Mouse (Mus musculus): ENCODE results near the gene 2310034G01Rik. TPM values are rescaled to one million over a fixed set of nuclear protein-coding genes. Genes with fewer than 3 reads are reported as not detected.
A peak's percentile ranks its signal among the peaks of the same experiment; 100 is the strongest.

2310034G01Rik gene
- polyA plus RNA-seq, 1 experiment from 2014 or later = 1.5 TPM

- peaks cover 54% of the 10 kb centered on the region for H3K27me3 ChIP-seq
- ATAC-seq (ENCODE audit: low FRiP score) = no peak
- no peak overlapping the region for H3K4me3 ChIP-seq
- H3K9ac ChIP-seq = no peak overlapping the region
- peaks cover 14% of the 10 kb centered on the region for H3K36me3 ChIP-seq
- H3K4me2 ChIP-seq (replicated peaks) = no peak overlapping the region
- no peak overlapping the region for H3K27ac ChIP-seq
- 78% methylated on average over 16 of the region's 16 CpGs for WGBS
- no peaks in the 10 kb centered on the region for H3K9me3 ChIP-seq (replicated peaks)
- peaks cover 26% of the 10 kb centered on the region for H3K4me1 ChIP-seq
Observed at GRCm38 (mm10) chr19:46307781-46308180, 42.3 kb downstream of the 2310034G01Rik start.

DNA sequence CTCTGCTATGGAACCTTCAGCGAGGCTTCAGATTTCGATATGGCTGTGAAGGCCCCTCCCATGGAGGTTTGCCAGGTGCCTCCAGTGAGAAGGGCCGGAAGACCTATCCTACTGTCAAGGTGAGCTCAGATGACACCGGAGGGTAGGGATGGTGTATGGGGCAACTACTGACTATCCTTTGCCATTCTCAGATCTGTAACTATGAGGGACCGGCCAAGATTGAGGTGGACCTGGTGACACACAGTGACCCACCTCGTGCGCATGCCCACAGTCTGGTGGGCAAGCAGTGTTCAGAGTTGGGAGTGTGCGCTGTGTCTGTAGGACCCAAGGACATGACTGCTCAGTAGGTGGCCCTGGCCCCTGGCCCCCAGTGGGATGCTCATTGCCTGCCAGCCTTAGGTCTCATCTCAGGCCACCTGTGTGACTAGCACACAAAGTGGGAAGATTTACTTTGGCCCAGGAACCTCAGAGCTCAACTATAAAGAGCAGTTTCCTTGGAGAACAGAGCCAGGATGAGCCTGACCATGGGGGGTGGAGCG, 43.3 kb downstream of the 2310034G01Rik start:
- Histone ChIP-seq H3K4me2 (replicated peaks) (no peak overlapping the region), H3K9me3 (replicated peaks) (no peaks in the 10 kb centered on the region), H3K9ac (no peak overlapping the region), H3K36me3 (peaks cover 10% of the 10 kb centered on the region; the same call in 1 of the 2 replicates), H3K27ac (no peak overlapping the region), H3K4me1 (peaks cover 26% of the 10 kb centered on the region), H3K27me3 (peaks cover 47% of the 10 kb centered on the region), H3K4me3 (no peak overlapping the region)
- 88% methylated on average over 9 of the region's 9 CpGs for WGBS
- ATAC-seq (ENCODE audit: low FRiP score) = no peak

DNA sequence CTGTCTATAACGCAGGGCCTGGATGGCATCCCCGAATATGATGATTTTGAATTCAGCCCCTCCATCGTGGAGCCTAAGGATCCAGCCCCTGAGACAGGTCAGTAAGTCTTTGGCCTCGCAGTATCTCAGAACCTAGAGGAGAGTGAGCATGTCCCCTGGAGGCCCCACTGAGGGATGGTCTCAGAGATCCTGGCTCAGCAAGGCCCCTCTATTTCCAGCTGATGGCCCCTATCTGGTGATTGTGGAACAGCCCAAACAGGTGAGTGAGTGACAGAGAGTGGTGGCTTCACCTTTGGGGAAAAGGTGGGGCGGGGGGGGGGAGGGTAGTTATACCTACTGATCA, 43.9 kb downstream of the 2310034G01Rik start:
- H3K4me2 ChIP-seq (replicated peaks) = peak overlapping the region; percentile 88
- H3K27me3 ChIP-seq = peaks cover 44% of the 10 kb centered on the region
- 54% methylated on average over 5 of the region's 5 CpGs for WGBS
- H3K36me3 ChIP-seq = peaks cover 6% of the 10 kb centered on the region; the same call in 1 of the 2 replicates
- H3K9ac ChIP-seq = peak overlapping the region; percentile 29; the same call in 1 of the 2 replicates
- H3K4me1 ChIP-seq = peaks cover 26% of the 10 kb centered on the region
- ATAC-seq (ENCODE audit: low FRiP score) = no peak
- no peaks in the 10 kb centered on the region for H3K9me3 ChIP-seq (replicated peaks)
- peak overlapping the region; percentile 39; the same call in 1 of the 2 replicates for H3K4me3 ChIP-seq
- H3K27ac ChIP-seq = no peak overlapping the region

- H3K27ac ChIP-seq = no peak overlapping the region
- peaks cover 26% of the 10 kb centered on the region for H3K4me1 ChIP-seq
- peaks cover 38% of the 10 kb centered on the region for H3K27me3 ChIP-seq
- peak overlapping the region; percentile 39 for H3K4me3 ChIP-seq
- peak; percentile 29 for ATAC-seq (ENCODE audit: low FRiP score)
- 0 out of 2 replicates have a peak, but pooled peaks cover under 1% of the 10 kb centered on the region for H3K36me3 ChIP-seq
- H3K9ac ChIP-seq = peak overlapping the region; percentile 29
- under 1% methylated on average over 41 of the region's 43 CpGs for WGBS
- no peaks in the 10 kb centered on the region for H3K9me3 ChIP-seq (replicated peaks)
- H3K4me2 ChIP-seq (replicated peaks) = peak overlapping the region; percentile 88
Observed at GRCm38 (mm10) chr19:46305432-46306267, 44.5 kb downstream of the 2310034G01Rik start.

GRCm38 (mm10) chr19:46304908-46305333, 45.2 kb downstream of the 2310034G01Rik start:
- Histone ChIP-seq H3K4me2 (replicated peaks) (peak overlapping the region; percentile 88), H3K27me3 (peaks cover 38% of the 10 kb centered on the region), H3K27ac (no peak overlapping the region), H3K4me1 (peaks cover 26% of the 10 kb centered on the region), H3K4me3 (peak overlapping the region; percentile 39), H3K9me3 (replicated peaks) (no peaks in the 10 kb centered on the region), H3K36me3 (no peaks in the 10 kb centered on the region), H3K9ac (peak overlapping the region; percentile 29)
- ATAC-seq (ENCODE audit: low FRiP score) = peak; percentile 27; the same call in 1 of the 2 replicates
- 1% methylated on average over 33 of the region's 34 CpGs for WGBS

DNA sequence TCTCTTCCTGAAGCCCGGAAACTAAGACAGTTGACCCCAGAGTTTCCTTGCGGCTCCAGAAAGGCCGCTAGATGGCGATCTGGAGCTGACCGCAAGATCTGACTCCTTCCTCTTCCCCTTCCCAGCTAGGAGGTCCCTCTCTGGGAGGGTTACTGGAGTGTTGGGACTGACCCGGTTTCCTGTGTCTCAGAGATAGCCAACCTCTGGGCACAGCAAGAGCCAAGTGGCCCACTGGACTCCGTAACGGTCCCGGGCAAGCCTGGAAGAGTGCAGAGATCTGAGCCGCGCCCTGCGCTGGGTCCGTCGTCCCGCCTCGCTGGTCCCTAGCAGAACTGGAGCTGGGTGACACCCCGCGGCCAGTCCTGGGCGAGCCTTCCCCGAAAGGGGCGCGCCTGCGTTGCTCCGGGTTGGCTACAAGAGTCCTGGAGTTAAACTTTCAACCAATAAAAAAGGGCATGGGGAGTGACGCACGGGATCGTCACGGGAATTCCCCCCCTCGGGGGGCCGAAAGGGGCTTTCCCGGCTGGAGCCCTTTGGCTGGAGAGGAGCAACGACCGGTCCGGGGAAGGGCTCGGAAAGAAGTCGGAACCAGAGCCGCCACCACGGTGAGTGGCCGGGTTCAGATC, 45.8 kb downstream of the 2310034G01Rik start, which contains the start of gene Nfkb2:
Gene Nfkb2 (plus strand): TSS at position 105 of the 626 bp plus-strand sequence.
- Histone ChIP-seq H3K27ac (0 out of 2 replicates have a peak within 1 kb of the TSS, but pooled peaks have one; percentile 18), H3K4me1 (peaks cover 22% of the 10 kb centered on the region), H3K4me2 (replicated peaks) (peak within 1 kb of the TSS; percentile 88), H3K4me3 (peak within 1 kb of the TSS; percentile 39), H3K9ac (peak within 1 kb of the TSS; percentile 29), H3K27me3 (peaks cover 34% of the 10 kb centered on the region), H3K36me3 (no peaks in the 10 kb centered on the region), H3K9me3 (replicated peaks) (no peaks in the 10 kb centered on the region)
- ATAC-seq (ENCODE audit: low FRiP score) = peak; percentile 80
- WGBS = 0% methylated on average over 39 of the region's 39 CpGs

GRCm38 (mm10) chr19:46303251-46304215, 46.6 kb downstream of the 2310034G01Rik start:
- H3K4me3 ChIP-seq = peak overlapping the region; percentile 39
- H3K9me3 ChIP-seq (replicated peaks) = no peaks in the 10 kb centered on the region
- peaks cover 31% of the 10 kb centered on the region for H3K27me3 ChIP-seq
- no peak overlapping the region for H3K27ac ChIP-seq
- WGBS = 60% methylated on average over 18 of the region's 18 CpGs
- H3K9ac ChIP-seq = no peak overlapping the region
- ATAC-seq (ENCODE audit: low FRiP score) = no peak
- H3K4me1 ChIP-seq = peaks cover 16% of the 10 kb centered on the region
- H3K4me2 ChIP-seq (replicated peaks) = peak overlapping the region; percentile 88
- no peaks in the 10 kb centered on the region for H3K36me3 ChIP-seq

- H3K4me3 ChIP-seq = no peak overlapping the region
- no peaks in the 10 kb centered on the region for H3K9me3 ChIP-seq (replicated peaks)
- no peak for ATAC-seq (ENCODE audit: low FRiP score)
- no peak overlapping the region for H3K4me2 ChIP-seq (replicated peaks)
- H3K27me3 ChIP-seq = peaks cover 21% of the 10 kb centered on the region
- WGBS = 88% methylated on average over 4 of the region's 4 CpGs
- H3K9ac ChIP-seq = no peak overlapping the region
- no peaks in the 10 kb centered on the region for H3K36me3 ChIP-seq
- H3K27ac ChIP-seq = no peak overlapping the region
- peaks cover 15% of the 10 kb centered on the region for H3K4me1 ChIP-seq
Observed at GRCm38 (mm10) chr19:46302551-46302950, 47.6 kb downstream of the 2310034G01Rik start.

- H3K27me3 ChIP-seq = 0 out of 2 replicates have a peak, but pooled peaks cover 4% of the 10 kb centered on the region
- WGBS = 37% methylated on average over 8 of the region's 8 CpGs
- no peak overlapping the region for H3K9ac ChIP-seq
- H3K4me3 ChIP-seq = no peak overlapping the region
- no peak overlapping the region for H3K4me2 ChIP-seq (replicated peaks)
- H3K9me3 ChIP-seq (replicated peaks) = no peaks in the 10 kb centered on the region
- H3K27ac ChIP-seq = no peak overlapping the region
- no peak for ATAC-seq (ENCODE audit: low FRiP score)
- H3K4me1 ChIP-seq = peaks cover 7% of the 10 kb centered on the region
- no peaks in the 10 kb centered on the region for H3K36me3 ChIP-seq
Observed at GRCm38 (mm10) chr19:46300294-46301045, 49.6 kb downstream of the 2310034G01Rik start.
